Mouse (Mus musculus): ENCODE measurements around the gene Pde4d. TPM values are rescaled to one million over a fixed set of nuclear protein-coding genes. Genes with fewer than 3 reads are reported as not detected.

The Pde4d gene
- polyA plus RNA-seq, 1 experiment, result 15.1 TPM

GRCm38 (mm10) chr13:109944822-109945551, 1495.2 kb downstream of the Pde4d start:
- H3K36me3 ChIP-seq (ENCODE audit: control insufficient read depth, insufficient read depth), result peaks cover 23% of the 10 kb centered on the region
- TF ChIP-seq MAX (IDR thresholded peaks at IDR 0.05) (no peak), CTCF (IDR thresholded peaks at IDR 0.05; ENCODE audit: control insufficient read depth, insufficient read depth, insufficient read length) (no peak), USF1 (IDR thresholded peaks at IDR 0.05; ENCODE audit: low read depth) (no peak), MYOD1 (IDR thresholded peaks at IDR 0.05; ENCODE audit: control insufficient read depth, insufficient read length, low read depth) (no peak)

GRCm38 (mm10) chr13:109951466-109951865, 1501.7 kb downstream of the Pde4d start:
- Histone ChIP-seq H3K79me2 (ENCODE audit: control insufficient read depth, insufficient read depth) (no peaks in the 10 kb centered on the region), H3K79me3 (ENCODE audit: low read depth) (no peaks in the 10 kb centered on the region), H3K4me3 (ENCODE audit: insufficient read depth, poor library complexity, severe bottlenecking) (no peak overlapping the region), H3ac (ENCODE audit: control insufficient read depth, insufficient read length, low read depth) (no peak overlapping the region), H3K36me3 (ENCODE audit: control insufficient read depth, insufficient read depth) (peaks cover 41% of the 10 kb centered on the region), H3K27me3 (ENCODE audit: control insufficient read depth, insufficient read depth, insufficient read length) (no peaks in the 10 kb centered on the region)
- TF ChIP-seq USF1 (IDR thresholded peaks at IDR 0.05; ENCODE audit: low read depth) (no peak), MYOG (IDR thresholded peaks at IDR 0.05; ENCODE audit: control insufficient read depth, extremely low read depth, insufficient read length) (no peak), FOSL1 (IDR thresholded peaks at IDR 0.05; ENCODE audit: insufficient read depth, low read length, poor library complexity, severe bottlenecking) (no peak), CEBPB (IDR thresholded peaks at IDR 0.05; ENCODE audit: low read depth) (no peak), MYOD1 (IDR thresholded peaks at IDR 0.05; ENCODE audit: control insufficient read depth, insufficient read length, low read depth) (no peak), CTCF (IDR thresholded peaks at IDR 0.05; ENCODE audit: control insufficient read depth, insufficient read depth, insufficient read length) (no peak), MAX (IDR thresholded peaks at IDR 0.05) (no peak)

More at GRCm38 (mm10) chr13:109944822-109945551, 1495.2 kb downstream of the Pde4d start:
- H3K79me3 ChIP-seq (ENCODE audit: low read depth), result no peaks in the 10 kb centered on the region
- H3K79me2 ChIP-seq (ENCODE audit: control insufficient read depth, insufficient read depth), result no peaks in the 10 kb centered on the region
- no peak overlapping the region for H3K4me3 ChIP-seq (ENCODE audit: insufficient read depth, poor library complexity, severe bottlenecking)
- no peak overlapping the region for H3ac ChIP-seq (ENCODE audit: control insufficient read depth, insufficient read length, low read depth)
- no peaks in the 10 kb centered on the region for H3K27me3 ChIP-seq (ENCODE audit: control insufficient read depth, insufficient read depth, insufficient read length)

- no peaks in the 10 kb centered on the region for H3K79me2 ChIP-seq (ENCODE audit: control insufficient read depth, insufficient read depth)
- H3K79me3 ChIP-seq (ENCODE audit: low read depth), result no peaks in the 10 kb centered on the region
- H3K27me3 ChIP-seq (ENCODE audit: control insufficient read depth, insufficient read depth, insufficient read length), result no peaks in the 10 kb centered on the region
- H3K4me3 ChIP-seq (ENCODE audit: insufficient read depth, poor library complexity, severe bottlenecking), result no peak overlapping the region
- peaks cover 33% of the 10 kb centered on the region for H3K36me3 ChIP-seq (ENCODE audit: control insufficient read depth, insufficient read depth)
- H3ac ChIP-seq (ENCODE audit: control insufficient read depth, insufficient read length, low read depth), result no peak overlapping the region
- no peak for TF ChIP-seq MYOD1 (IDR thresholded peaks at IDR 0.05; ENCODE audit: control insufficient read depth, insufficient read length, low read depth)
- TF ChIP-seq USF1 (IDR thresholded peaks at IDR 0.05; ENCODE audit: low read depth), result no peak
- TF ChIP-seq CTCF (IDR thresholded peaks at IDR 0.05; ENCODE audit: control insufficient read depth, insufficient read depth, insufficient read length), result no peak
- no peak for TF ChIP-seq MYOG (IDR thresholded peaks at IDR 0.05; ENCODE audit: control insufficient read depth, extremely low read depth, insufficient read length)
- no peak for TF ChIP-seq CEBPB (IDR thresholded peaks at IDR 0.05; ENCODE audit: low read depth)
- TF ChIP-seq FOSL1 (IDR thresholded peaks at IDR 0.05; ENCODE audit: insufficient read depth, low read length, poor library complexity, severe bottlenecking), result no peak
- no peak for TF ChIP-seq MAX (IDR thresholded peaks at IDR 0.05)
Measured at GRCm38 (mm10) chr13:109954189-109954588, 1504.4 kb downstream of the Pde4d start.

GRCm38 (mm10) chr13:109957953-109958352, 1508.2 kb downstream of the Pde4d start:
- Histone ChIP-seq H3K79me3 (ENCODE audit: low read depth) (no peaks in the 10 kb centered on the region), H3K36me3 (ENCODE audit: control insufficient read depth, insufficient read depth) (peaks cover 8% of the 10 kb centered on the region), H3K4me3 (ENCODE audit: insufficient read depth, poor library complexity, severe bottlenecking) (no peak overlapping the region), H3K79me2 (ENCODE audit: control insufficient read depth, insufficient read depth) (no peaks in the 10 kb centered on the region), H3ac (ENCODE audit: control insufficient read depth, insufficient read length, low read depth) (no peak overlapping the region), H3K27me3 (ENCODE audit: control insufficient read depth, insufficient read depth, insufficient read length) (no peaks in the 10 kb centered on the region)
- TF ChIP-seq FOSL1 (IDR thresholded peaks at IDR 0.05; ENCODE audit: insufficient read depth, low read length, poor library complexity, severe bottlenecking) (no peak), MYOG (IDR thresholded peaks at IDR 0.05; ENCODE audit: control insufficient read depth, extremely low read depth, insufficient read length) (no peak), CTCF (IDR thresholded peaks at IDR 0.05; ENCODE audit: control insufficient read depth, insufficient read depth, insufficient read length) (no peak), MAX (IDR thresholded peaks at IDR 0.05) (no peak), CEBPB (IDR thresholded peaks at IDR 0.05; ENCODE audit: low read depth) (no peak), MYOD1 (IDR thresholded peaks at IDR 0.05; ENCODE audit: control insufficient read depth, insufficient read length, low read depth) (no peak), USF1 (IDR thresholded peaks at IDR 0.05; ENCODE audit: low read depth) (no peak)

GRCm38 (mm10) chr13:109982821-109983443, 1533.2 kb downstream of the Pde4d start:
- Histone ChIP-seq H3K79me2 (ENCODE audit: control insufficient read depth, insufficient read depth) (no peaks in the 10 kb centered on the region), H3K27me3 (ENCODE audit: control insufficient read depth, insufficient read depth, insufficient read length) (no peaks in the 10 kb centered on the region)
- no peak for TF ChIP-seq FOSL1 (IDR thresholded peaks at IDR 0.05; ENCODE audit: insufficient read depth, low read length, poor library complexity, severe bottlenecking)
- no peak for TF ChIP-seq USF1 (IDR thresholded peaks at IDR 0.05; ENCODE audit: low read depth)
- TF ChIP-seq CTCF (IDR thresholded peaks at IDR 0.05; ENCODE audit: control insufficient read depth, insufficient read depth, insufficient read length), result no peak
- TF ChIP-seq MYOG (IDR thresholded peaks at IDR 0.05; ENCODE audit: control insufficient read depth, extremely low read depth, insufficient read length), result no peak
- no peak for TF ChIP-seq CEBPB (IDR thresholded peaks at IDR 0.05; ENCODE audit: low read depth)
- no peak for TF ChIP-seq MYOD1 (IDR thresholded peaks at IDR 0.05; ENCODE audit: control insufficient read depth, insufficient read length, low read depth)
- no peak for TF ChIP-seq MAX (IDR thresholded peaks at IDR 0.05)

More at GRCm38 (mm10) chr13:109982821-109983443, 1533.2 kb downstream of the Pde4d start:
- H3K36me3 ChIP-seq (ENCODE audit: control insufficient read depth, insufficient read depth), result no peaks in the 10 kb centered on the region
- H3ac ChIP-seq (ENCODE audit: control insufficient read depth, insufficient read length, low read depth), result no peak overlapping the region
- no peak overlapping the region for H3K4me3 ChIP-seq (ENCODE audit: insufficient read depth, poor library complexity, severe bottlenecking)
- no peaks in the 10 kb centered on the region for H3K79me3 ChIP-seq (ENCODE audit: low read depth)
